Mouse (Mus musculus) kidney, adult 11 months (tissue): Measurements from ENCODE around the gene Emc8.

ENCODE experiments used
- DNase-seq: peaks from one replicate; pipeline ENCODE4 v3.0.0; 2022

The Emc8 gene

DNA sequence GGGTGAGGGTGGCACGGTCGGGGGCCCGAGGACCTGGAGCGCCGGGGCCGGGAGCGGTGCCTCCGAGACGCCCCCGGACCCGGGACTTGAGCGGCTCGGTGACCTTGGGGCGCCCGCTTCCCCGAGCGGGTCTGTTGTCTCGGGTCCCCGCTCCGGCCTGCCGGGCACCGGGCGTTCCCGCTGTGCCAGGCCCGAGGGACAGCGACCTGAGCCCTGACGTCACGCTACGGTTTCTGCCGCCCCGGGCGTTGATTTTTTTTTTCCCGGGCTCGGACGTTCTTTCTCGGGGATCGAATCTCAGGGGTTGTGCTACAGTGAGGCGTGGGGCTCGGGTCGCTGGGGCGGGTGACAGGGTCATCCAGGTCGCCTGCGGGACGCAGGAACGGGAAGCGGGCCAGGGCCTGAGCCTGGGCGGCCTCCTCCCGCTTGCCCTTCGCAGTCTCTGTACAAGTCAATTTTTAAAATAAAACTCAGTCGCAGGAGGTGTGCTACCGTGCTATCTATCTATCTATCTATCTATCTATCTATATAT, at the start of gene Emc8:
Gene Emc8, minus strand, starts transcription at position 200 of the 532 bp plus-strand sequence.
- DNase-seq, result no peak

DNA sequence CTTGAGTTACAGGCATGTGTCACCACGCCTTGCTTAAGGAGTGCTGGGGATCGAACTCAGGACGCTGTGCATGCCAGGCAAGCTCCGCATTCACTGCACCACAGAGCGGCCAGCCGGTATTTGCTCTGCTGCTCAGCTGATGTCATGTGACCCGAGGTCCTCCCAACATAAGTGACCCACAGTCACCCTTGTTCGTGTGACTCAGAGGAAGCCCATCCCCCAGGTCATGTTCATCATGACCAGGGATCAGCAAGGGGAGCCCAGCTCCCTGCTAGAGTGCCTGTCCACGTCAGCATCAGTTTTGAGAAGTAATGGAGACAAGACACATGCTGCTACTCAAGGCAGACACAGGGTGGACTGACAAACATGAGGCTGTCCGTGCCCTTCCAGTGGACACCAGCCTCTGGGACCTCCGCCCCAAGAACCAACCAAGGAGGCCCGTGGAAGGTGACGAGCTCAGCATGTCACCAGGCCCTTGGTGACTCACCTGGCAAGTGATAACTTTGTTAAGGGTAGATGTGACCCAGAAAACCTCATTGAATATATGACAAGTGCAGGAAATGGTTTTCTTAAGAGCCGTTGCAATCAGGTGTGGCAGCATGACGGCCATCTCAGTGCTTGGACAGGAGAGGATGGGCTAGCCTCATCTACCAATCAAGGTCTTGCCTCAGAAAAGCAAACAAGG, 47.8 kb upstream of the Emc8 start:
- no peak for DNase-seq

DNA sequence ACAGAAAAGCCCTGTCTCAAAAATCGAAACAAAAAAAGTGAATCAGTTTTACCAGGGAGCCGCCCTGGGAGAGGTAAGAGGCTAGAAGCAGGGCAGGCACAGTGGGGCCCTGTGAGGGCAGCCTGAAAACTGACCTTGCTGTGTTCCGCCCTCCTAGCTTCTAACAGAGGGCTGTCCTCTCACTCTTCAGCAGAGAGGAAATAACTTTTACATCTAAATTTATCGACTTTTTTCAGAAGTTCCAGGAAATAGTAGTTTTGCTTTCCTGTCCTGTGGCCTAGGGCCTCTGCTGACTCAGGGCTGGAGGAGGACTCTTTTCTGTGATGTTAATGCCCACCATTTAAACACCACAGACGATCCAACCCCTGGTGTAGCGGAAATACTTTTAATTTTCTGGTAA, 46.8 kb upstream of the Emc8 start:
- DNase-seq, result no peak

DNA sequence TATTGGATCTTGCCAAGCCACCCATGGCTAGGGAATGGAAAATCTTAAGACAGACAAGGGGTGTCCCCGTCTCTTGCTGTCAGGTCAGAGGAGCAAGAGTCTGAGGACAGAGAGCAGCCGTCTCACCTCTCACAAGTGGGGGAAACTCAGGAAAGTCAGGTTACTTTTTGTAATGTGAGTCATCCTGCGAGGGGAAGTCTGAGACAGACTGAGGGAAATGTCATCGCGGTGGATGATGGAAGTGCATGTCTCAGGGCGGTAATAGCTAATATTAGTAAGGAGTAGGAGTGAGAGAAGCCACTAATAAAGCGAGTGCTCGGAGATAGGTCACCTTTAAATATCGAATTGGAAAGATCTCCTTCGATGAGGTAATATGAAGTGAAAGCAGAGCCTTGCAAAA, 40.8 kb upstream of the Emc8 start:
- no peak for DNase-seq

DNA sequence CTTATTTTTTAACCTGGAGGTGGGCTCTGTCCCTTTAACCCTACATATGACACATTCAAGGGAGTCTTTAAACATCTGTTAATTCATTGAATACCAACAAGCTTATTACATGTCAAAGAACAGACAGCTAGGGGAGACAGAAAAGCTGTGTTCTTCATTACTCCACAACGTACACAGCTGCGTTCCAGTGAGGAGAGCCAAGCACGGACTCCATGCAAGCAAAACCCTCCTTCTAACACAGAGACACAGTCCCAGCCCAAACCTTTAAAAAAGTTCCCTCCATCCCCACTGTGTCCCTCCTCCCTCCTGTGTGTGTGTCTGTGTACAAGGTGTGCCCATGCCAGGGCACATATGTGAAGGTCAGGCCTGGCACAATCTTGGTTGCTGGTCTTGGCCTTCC, 37.8 kb upstream of the Emc8 start:
- DNase-seq, result no peak

DNA sequence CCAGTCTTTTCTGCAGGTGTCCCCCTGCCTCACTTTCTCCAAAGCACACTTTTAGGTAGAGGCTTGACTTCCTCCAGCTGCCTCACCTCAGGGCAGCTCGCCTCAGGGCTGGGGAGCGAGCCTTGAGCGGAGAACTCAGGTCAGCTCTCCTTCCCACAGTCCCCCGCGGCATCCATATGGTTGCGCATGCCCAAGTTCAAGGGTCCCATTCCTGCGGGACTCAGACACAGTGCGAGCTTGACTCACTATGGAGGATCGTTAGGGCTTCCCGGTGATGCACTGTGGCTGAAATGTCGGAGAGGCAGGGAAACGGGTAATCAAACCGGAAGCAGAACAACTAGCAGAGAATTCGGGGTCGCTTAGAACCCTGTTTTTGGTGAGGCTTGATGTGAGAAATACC, 36.8 kb upstream of the Emc8 start:
- DNase-seq, result no peak

DNA sequence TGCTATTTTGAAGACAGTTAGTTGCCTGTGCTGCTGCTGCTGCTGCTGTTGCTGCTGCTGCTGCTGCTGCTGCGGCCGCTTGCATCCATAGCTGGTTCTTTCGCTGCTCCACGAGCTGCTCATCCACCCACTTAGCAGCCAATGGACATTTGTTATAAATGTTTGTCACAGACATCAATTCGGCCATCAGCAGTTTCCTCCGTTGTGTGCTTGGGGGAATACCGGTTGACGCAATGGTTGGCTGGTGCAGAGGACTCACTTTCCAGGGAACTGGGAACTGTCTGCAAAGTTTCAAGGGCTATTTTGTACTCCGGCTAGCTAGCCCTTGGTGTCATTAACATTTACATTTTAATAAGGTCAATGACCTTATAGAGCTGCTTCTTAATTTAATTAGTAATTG, 35.8 kb upstream of the Emc8 start:
- DNase-seq, result no peak

DNA sequence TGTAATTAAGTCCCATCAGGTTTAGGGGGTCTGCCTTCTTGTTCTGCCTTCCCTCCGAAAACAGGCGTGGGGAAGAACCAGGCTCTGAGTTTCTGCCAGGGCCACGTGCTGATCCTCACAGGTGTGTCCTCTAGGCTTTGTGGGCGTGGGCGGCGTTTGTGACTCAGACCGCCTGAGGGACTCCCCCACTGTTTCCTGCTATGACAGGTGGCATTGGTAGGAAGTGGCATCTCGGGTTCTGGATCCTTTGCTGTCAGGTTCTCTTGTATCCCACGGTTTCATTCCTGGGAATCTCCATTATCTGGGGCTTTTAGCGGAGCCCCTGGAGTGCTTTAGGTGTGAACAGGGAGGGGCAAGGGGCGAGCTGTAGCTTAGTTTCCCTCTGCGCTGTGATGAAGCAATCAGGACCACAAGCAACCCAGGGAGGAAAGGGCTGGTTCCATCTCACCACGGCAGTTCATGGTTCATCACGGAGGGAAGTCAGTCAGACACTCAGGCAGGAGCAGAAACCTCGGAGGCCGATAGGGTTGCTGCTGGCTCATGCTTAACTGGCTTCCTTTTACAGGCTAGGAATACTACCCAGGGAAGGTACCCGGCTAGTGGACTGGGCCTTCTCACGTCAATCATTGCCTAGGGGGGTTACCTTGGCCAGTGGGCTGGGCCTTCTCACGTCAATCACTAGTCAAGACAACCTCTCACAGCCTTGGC, 33.5 kb upstream of the Emc8 start:
- no peak for DNase-seq

DNA sequence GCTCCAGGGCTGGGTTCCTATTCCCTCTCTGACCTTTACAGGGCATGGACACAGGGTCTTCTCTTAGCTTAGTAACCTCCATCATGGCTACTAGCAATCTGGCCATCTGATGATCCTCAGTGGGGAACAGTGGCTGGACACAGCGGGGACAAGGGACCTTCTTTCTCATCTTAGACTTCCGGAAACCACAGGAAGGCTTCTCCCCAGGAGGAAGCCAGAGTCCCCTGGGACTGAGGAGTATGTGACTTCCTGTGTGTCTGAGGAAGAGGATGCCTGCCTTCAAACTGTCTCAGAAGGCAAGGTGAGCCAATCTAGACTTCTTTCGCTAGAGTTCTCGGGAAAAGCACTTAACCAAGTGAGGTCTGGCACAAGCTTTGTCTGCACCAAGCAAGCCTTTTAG, 31.7 kb upstream of the Emc8 start:
- DNase-seq, result no peak

DNA sequence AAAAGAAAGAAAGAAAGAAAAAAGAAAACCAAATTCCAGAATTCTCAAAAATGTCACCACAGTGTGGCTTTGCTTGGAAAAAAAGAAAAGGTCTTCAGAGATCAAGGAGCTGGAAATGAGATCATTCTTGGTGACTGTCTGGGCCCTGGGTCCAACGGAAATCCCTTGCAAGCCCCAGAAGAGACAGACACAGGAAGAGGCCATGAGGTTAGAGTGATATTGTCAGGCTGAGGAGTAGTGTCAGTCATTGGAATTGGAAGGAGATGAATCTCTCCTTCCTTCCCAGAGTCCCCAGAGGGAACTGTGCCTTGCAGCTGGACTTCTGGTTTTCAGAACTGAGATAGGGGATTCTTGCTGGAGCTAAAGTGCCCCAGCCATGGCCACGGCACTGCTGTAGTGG, 31.2 kb upstream of the Emc8 start:
- DNase-seq, result no peak

DNA sequence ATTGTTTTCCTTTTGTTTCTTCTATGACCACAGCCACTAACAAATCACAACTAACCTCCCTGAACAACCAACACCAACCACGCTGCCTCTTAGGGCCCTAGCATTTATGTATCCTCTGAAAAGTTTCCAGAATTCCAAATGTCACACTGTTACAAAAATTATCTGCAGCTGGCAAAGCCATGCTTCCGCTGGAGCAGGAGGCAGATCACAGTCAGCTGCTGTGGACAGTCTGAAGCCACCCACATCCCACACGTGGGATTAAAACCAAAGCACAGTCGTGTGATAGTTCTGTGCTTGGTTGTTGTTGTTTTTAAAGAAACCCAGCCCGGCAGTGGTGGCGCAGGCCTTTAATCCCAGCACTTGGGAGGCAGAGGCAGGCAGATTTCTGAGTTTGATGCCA, 30.7 kb upstream of the Emc8 start:
- DNase-seq, result no peak

DNA sequence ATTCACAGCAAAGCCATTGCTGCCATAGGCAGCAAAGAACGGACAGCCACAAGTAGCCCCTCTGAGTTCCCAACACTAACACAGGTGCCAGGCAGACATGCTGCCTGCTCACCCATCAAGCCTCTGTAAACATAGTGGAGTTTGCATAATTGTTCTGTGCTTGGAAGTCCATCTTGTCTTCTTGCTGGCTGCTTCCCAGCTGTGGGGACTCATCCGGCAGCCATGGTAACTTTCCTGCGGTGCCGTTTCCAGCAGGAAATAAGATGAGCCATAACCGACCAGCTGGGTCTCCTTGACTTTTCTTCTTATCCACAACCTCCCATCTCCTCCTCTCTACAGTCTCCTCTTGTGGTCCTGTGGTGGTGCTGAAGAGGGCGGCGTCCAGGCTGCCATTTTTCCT, 30.1 kb upstream of the Emc8 start:
- DNase-seq, result no peak

DNA sequence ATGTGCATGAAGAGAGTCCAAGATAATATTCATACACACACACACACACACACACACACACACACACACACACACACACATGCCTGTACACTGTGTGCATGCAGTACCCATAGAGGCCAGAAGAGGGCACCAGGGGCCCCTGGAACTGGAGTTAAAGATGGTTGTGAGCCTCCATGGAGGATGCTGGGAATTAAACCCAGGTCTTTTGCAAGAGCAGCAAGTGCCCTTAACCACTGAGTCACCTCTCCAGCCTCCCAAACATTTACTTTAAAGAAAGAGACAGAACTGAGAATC, 29.6 kb upstream of the Emc8 start:
- no peak for DNase-seq

DNA sequence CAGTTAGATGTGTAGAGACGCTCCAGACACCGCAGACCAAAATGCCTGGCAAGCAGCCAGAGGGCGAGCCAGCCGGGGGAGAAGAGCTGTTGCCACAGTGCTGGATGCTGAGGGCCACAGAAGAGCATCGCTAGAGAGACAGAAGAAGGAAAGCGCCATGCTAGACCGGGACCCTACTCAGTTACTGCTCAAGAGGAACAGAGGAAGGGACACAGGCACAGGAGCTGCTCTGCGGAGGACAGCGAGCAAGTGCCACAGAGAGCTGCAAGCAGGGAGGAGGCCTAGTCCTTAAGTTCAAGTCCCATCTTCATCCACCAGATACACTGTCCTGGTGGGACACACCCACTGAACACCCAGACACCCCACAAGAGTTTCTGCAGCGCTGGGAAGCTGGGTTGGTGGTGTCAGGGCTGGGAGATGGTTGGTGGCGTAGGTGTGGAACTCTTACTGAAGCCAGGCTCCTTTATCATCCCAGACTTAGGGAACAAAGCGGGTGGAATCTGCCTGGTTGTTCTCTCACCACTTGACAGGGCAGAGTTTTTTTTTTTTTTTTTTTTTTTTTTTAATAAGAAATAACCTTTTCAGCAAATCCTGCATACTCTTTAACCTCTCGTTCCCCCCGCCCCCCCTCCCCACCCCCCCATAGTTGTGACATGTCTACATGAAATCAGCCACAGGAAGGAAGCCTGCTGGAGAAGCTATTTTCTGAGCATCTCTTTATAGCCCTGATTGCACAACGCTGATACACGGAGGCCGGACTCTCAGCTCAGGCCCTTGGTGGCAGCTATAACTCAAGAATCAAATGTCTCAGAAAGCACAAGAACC, 29.0 kb upstream of the Emc8 start:
- DNase-seq, result no peak

DNA sequence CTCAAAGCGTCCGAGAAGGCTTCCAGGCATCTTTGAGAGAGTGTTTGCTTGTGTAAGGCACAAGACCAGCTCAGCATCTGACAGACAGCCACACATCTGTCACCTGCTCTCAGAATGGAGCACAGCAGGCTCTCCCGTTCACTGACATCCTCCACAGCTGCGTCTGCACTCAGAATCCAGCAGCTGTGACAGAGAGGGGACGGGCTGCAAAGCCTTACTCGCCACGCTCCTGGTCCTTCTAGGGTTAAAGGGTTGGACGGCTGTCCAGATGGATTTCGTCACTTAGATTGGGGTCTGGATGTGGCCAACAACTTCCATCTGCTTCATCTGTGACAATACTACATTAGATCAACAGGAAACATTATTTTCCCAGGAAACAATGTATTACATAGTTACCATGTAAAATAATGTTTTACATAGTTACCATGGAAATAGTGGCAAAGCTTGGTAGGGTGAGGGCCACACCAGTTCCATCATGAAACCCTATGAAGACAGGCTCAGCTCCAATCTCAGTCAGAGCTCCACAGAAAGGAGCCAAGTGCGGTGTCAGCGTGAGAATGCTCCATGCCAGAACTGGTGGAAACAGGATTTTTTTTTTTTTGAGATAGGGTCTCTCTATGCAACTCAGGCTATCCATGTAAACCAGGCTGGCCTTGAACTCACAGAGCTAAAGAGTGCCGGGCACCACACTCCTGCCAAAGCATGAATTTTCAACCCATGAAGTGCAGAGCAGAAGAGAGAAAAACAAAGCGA, 28.2 kb upstream of the Emc8 start:
- no peak for DNase-seq

DNA sequence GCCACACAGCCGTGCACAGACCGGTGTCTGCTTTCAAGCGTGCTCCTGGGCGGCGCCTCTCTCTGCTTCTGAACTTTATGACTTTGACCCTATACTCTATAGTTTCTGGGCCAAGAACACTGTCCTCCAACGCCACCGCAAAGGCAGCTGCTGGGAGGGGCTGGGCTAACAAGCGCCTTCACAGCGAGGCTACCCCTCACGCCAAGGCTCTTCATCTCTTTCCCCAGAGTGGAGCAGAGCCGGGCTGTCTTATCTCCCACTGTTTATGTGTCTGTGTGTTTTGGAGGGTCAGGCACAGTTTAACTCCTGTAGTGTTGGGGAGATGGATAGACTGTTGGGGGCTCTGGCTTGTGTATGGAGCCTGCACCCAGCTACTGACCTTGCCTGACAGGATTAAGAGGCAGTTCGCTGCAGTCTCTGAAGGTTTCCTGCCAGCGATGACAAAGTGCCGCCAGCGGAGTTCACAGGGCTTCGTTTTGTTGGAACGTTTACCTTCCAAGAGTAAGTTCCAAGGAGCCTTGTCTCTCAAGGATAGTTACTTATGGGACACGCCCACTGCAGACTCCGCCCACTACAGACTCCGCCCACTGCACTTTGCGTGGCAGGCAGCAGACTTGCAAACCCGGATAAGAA, 25.6 kb upstream of the Emc8 start:
- DNase-seq, result no peak

DNA sequence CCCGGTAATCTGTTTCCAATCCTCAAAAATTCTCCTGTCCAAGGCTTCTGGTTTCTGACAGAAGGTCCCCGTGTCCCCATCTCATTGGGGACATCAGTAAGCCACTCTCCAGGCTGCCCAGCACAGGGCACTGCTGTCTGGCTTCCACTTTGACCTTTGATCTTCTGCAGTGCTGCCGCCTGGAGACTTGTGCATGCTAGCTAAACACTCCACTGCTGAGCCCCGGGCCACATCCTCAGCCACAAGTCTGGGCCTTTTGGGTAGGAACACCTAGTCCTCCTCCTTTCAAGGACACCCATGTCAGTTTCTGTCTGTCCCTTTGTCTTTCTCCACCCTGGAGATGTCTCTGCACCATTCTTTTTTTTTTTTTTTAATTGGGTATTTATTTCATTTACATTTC, 24.6 kb upstream of the Emc8 start:
- DNase-seq, result no peak

DNA sequence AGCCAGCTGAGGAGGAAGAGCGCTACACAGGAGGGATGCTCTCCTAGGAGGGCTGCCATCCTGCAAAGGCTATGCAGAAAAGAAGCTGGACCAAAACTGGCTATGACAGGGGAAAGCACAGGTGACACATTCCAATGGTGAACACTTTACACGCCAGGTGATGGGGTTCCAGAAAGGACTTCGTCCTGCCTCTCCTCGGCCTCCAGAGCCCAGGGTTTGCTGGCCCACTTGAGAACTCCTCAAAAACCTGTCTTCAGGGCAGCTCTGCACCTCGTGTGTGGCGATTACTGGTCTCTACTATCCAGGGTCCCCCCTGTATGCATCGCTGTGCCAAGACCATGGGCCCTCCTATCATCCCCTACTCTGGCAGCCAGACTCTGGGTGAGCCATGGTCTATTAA, 20.1 kb upstream of the Emc8 start:
- DNase-seq, result no peak

DNA sequence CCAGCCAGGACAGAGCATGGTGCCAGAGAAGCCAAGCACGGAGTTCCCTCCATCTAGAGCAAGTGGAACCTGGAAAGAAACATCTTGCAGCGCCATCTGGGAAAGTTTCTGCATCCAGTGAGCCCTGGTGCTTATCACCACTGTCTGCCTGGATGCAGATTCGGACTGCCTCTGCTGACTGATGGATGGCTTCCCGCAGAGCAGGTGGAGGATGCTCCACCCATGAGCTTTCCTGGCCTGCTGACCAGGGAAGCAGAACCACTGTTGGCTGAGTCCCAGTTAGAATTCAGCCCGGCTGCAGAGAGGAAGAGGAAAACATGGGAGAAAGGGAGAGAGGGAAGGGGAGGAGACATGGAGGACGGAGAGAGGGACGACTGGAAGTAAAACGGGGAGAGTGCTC, 19.4 kb upstream of the Emc8 start:
- peak; percentile 65 for DNase-seq

DNA sequence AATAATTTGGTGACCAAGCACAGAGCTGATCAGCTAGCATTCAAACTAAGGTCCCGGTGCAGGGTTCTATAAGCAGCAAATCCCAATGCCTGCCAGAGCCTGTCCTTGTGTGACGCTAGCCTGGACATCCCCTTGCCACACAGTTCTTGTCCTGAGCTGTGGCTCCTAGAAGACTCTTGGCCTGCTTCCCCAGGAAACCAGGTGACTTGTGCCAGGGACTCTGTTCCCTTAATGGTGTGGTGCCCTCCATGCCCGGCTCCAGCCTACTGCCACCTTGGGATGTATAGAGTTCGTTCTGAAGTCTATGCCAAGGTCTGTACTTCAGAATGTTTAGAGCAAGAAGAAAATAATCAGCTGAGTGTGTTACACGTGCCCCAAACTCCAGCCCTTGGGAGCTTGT, 18.2 kb upstream of the Emc8 start:
- DNase-seq, result no peak

DNA sequence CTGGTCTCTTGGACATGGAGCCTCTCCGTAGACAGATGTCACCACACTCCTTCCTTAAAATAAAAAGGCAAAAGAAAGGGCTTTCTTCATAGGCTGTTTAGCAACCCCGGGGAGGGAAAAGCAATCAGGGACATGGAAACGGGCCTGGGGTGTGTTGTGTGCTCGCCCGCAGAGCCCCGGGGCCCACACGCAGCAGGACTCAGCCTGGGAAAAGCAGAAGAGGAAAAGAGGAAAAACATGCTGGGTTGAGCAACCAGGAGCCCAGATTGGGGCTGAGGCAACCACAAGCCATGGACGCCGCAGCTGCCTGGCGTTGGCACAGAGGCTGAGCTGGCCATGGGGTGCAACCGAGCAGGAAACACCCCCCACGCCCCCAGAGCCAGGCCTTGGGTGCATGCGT, 17.7 kb upstream of the Emc8 start:
- DNase-seq, result no peak

DNA sequence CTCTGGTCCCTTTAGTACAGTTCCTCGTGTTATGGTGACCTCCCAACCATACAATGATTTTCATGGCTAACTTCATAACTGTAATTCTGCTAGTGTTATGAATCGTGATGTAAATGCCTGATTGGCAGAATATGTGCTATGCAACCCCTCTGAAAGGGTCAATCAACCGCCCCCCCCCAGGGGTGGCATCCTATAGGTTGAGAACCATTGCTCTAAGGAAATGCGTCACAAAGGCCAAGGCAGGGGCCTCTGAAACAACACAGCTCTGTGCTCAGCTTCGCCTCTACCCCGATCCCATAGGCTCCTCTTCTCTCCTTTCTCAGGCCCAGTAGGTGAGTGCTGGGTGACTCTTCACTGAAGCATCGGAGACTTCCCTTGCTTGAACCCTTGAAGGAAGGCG, 17.2 kb upstream of the Emc8 start:
- DNase-seq, result no peak

DNA sequence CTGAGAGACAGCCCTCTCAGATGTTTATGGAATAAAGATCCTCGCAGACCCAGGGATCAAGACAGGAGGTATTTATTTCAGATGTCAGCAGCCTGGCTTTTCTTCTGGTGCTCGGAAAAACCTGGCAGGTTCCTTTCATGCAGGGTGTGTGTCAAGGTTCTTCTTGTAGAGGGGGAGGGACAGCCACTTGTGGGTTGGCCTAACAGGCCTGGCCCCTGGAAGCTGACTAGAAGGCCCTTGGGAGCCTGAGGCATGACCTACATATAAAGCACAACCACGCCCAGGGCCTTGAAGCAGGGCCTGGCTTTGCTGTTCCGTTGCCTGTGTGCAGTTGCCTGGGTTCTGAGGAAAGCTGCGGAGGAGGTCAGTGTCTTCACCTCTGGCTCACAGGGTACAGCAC, 16.7 kb upstream of the Emc8 start:
- no peak for DNase-seq
